In the genomic region with DNA sequence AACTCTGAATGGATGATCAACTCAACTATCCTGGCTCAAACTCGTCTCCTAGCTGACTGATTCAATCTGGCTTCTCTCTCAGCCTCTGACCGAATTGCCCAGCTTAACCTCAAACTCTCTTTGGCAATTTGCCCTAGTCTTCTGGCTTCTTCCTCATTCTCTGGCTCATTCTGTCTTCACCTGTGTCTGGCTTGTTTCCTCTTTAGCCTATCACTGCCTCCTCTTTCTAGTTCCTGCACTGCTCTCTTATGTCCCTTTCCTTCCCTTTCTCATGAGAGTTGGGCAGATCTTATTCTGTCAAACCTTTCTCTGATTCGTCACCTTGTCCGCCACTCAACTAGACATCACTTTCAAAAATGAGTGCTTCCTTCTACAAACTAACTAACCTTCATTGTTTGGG, we compare ENCODE assay signal across 13 mouse cellular contexts. TPM values are rescaled to one million over a fixed set of nuclear protein-coding genes. Genes with fewer than 3 reads are reported as not detected.
DNase-seq lines count a peak whose midpoint lies in the region; ATAC-seq lines count a peak whose summit lies in the region.
"Had no signal": no experiment of that assay in that cellular context is flagged by ENCODE, and none has a peak within 500 bp of the region (broad histone marks: within the 10 kb centered on the region; RNA-seq: fewer than 3 reads in every experiment).

No protein-coding gene starts in this region.

- no peak overlapping the region for H3K9ac ChIP-seq in kidney, embryonic 15.5 days
- H3K9ac ChIP-seq: liver, embryonic 12.5 days had no signal

- peak; percentile 55 to 71 for DNase-seq in kidney, adult 8-10 months
- DNase-seq in thymus, postnatal 14 days, result peak; percentile 32
- no peak for DNase-seq in thymus, postnatal 10 days (ENCODE audit: low spot score in 2 of 2)
- DNase-seq in brain, adult 2 months (ENCODE audit: low read depth, low spot score), result peak; percentile 67
- no peak for DNase-seq in neural tube, embryonic 10.5 days (ENCODE audit: extremely low spot score, low spot score)
- no peak for DNase-seq in ovary, postnatal 36 days (ENCODE audit: low spot score)
- no peak for DNase-seq in embryo, embryonic 11 days
- DNase-seq: cerebellum, adult 9-11 months; heart, postnatal 10 days had no signal

- H3K36me3 ChIP-seq in kidney, embryonic 15.5 days, result no peaks in the 10 kb centered on the region
- H3K36me3 ChIP-seq: forebrain, embryonic 10.5 days had no signal

- H3K27me3 ChIP-seq in kidney, embryonic 15.5 days, result no peaks in the 10 kb centered on the region
- H3K27me3 ChIP-seq: liver, embryonic 12.5 days; megakaryocyte, embryonic 14.5 days had no signal

- no peak for ATAC-seq in kidney, embryonic 15.5 days (replicated peaks; ENCODE audit: low FRiP score)
- ATAC-seq: liver, embryonic 12.5 days had no signal

- H3K4me1 ChIP-seq in kidney, embryonic 15.5 days, result peaks cover 16% of the 10 kb centered on the region

- H3K9me3 ChIP-seq in kidney, embryonic 15.5 days (replicated peaks), result no peaks in the 10 kb centered on the region
- H3K9me3 ChIP-seq: forebrain, embryonic 10.5 days; liver, embryonic 12.5 days; megakaryocyte, embryonic 14.5 days had no signal

- 79% methylated on average over 4 of the region's 4 CpGs for WGBS in kidney, embryonic 15.5 days

- no peak overlapping the region for H3K4me3 ChIP-seq in kidney, embryonic 15.5 days (replicated peaks)
- H3K4me3 ChIP-seq: forebrain, embryonic 10.5 days; liver, embryonic 12.5 days; megakaryocyte, embryonic 14.5 days had no signal

- no peak overlapping the region for H3K4me2 ChIP-seq in kidney, embryonic 15.5 days
- H3K4me2 ChIP-seq: liver, embryonic 12.5 days had no signal

- no peak overlapping the region for H3K27ac ChIP-seq in kidney, embryonic 15.5 days
- H3K27ac ChIP-seq: forebrain, embryonic 10.5 days; liver, embryonic 12.5 days had no signal

RNA-seq across cellular contexts. Expression of a gene that starts 16.5 kb away (rescaled TPM):
- polyA plus RNA-seq in kidney, embryonic 15.5 days (2015; fragmentation: Nextera tagmentation; extraction: Ambion mirVana), result 6.0 and 7.7 TPM in 2 replicates

RNA-seq across cellular contexts. Expression of a gene that starts 20.7 kb away (rescaled TPM):
- polyA plus RNA-seq in kidney, embryonic 15.5 days (2015; fragmentation: Nextera tagmentation; extraction: Ambion mirVana), result 59.3 and 63.3 TPM in 2 replicates

Comparison
In these comparisons a context has a peak if more than half of its experiments do, and no peak if none do; other contexts are left out.
1. DNase-seq: peak in kidney, adult 8-10 months (2 of 2), thymus, postnatal 14 days (single experiment) and brain, adult 2 months (single experiment); none in thymus, postnatal 10 days (0 of 2), neural tube, embryonic 10.5 days (single experiment), ovary, postnatal 36 days (single experiment) and embryo, embryonic 11 days (single experiment).